Mouse (Mus musculus) cerebellum, adult 18-20 months (tissue): ENCODE measurements around the gene Traf3ip2.

Experiments
- DNase-seq, 2 experiments: peaks; one replicate each; pipeline ENCODE4 v3.0.0; 2021

The Traf3ip2 gene

DNA sequence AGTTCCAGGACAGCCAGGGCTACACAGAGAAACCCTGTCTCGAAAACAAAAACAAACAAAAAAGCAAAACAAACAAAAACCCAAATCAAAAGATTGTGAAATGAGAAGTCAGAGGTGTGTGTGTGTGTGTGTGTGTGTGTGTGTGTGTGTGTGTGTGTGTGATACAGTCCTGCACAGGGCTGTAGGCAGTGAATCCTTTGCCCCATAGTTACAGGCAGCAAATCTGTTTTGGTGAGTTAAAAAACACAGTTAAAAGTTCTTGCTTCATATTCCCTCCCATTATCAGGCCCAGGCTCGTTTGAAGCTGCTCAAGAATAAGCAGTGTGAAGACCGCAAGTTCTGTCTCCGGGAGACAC lies at the start of gene Traf3ip2:
Gene Traf3ip2, plus strand, starts transcription at position 302 of the 356 bp plus-strand sequence.
- no peak for DNase-seq

DNA sequence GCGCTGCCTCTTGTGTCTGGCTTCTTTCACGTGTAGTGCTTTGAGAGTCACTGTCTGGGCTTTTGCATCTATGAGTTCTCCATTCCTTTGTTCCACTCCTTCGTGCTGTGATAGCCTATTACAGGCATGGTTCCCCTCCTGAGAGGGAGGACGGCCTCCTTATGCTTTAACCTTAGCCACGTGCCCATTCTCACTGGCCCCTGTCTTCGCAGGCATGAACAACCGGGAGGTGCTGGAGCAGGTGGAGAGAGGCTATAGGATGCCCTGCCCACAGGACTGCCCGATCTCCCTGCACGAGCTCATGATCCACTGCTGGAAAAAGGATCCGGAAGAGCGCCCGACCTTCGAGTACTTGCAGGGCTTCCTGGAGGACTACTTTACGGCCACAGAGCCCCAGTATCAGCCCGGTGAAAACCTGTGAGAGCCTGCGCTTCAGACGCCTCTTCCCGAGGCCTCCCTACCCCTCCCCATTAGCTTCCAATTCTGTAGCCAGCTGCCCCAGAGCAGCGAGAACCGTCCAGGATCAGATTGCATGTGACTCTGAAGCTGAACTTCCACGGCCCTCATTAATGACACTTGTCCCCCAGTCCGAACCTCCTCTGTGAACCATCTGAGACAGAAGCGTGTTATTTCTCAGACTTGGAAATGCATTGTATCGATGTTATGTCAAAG lies 49.0 kb upstream of the Traf3ip2 start:
- DNase-seq: no peak

DNA sequence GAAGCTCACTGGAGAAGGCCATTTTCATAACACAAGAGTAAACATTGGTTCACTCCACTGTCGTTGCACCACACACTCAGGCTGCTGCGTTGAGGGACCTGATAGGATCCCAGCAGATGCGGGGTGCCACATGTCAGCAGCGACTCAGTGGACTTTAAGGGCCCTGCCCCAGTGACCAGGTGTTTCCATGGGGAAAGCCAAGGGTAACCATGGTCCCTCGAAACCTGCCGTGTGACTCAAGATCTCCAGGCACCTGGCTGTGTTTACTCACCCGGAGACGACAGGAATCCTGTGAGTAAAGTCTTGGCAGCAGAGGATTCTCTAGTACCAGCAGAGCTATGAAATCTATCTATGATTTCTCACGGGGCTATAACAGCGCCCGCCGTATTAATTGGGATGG lies 45.8 kb upstream of the Traf3ip2 start:
- no peak for DNase-seq

DNA sequence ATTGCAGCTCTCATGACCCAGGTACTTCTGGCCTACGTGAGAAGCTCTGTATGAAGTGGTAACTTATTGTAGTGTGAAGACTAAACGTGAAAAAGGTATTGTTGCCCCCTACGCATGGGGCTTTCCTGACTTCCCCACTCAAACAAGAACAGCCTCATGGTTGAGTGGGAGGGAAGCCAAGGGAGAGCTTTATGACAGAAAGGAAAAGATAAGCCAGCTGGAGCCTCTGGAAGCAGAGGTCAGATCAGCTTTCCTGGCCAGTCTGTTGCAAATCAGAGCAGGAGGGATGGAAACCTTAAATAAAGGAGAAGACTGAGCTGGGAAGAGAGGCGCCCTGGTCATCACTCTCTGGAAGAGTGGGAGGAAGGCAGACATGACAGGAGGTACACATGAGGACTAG lies 43.7 kb upstream of the Traf3ip2 start:
- no peak for DNase-seq

DNA sequence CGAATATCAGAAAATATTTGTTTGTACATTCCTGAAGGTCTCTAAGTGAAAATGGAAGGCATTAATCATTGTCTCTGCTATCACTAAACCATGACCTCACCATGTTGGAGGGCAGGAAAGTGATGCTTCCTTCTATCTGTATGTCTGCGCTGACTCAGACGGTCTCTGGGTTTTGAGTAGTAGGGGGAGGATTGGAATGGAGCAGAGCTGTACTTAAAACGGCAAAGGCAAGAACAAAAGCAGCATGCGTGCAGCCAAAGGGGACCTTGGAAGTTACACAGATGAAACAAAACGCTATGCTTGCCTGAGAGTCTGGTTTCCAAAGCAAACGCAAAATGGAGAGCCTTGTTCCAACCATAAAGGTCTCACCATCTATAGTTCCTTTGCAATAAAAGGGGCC lies 41.7 kb upstream of the Traf3ip2 start:
- no peak for DNase-seq

DNA sequence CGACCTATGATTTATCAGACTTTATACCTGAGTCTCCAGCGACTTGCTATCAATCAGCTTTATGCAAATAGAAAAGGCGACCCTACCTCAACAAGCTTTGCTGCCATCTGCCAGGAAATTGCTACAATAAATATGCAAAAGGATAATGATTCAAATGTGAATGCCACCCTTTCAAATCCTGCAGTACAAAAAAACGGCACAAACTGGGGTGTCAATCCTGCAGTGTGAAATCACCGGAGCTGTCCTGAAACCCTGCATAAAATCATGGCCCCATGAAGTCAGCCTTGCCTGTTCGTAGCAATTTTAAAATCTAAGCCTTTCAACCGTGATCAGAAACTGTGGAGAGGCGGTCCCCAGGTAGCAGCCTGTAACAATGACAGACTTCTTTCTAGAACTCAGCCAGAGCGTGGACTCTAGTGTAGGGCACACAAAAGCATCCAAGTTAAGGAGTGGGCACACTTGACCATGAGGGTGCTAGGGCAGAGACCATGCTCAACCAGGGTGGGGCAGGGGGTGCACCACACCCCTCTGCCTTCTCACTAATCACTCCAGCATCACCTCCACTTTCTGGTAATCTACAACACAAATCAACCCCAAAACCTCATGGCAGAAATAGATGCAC lies 40.6 kb upstream of the Traf3ip2 start:
- no peak for DNase-seq

DNA sequence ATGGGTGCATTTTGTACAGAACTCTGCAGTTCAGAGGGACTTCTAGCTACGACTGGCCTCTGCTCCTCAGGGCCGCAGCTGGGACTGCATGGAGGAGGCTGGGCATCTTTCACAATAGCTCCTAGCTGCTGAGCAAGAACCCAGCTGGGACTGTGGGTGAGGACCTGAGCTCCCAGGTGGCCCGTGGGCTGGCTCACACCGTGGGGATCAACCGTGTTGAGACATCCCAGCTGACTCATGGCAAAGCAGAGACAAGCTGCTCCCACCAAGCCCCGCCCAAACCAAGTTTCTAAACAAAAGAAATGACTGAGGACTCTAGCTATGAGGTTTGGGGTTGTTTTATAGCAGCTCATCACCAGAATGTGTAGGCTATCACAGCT lies 40.1 kb upstream of the Traf3ip2 start:
- DNase-seq: no peak

DNA sequence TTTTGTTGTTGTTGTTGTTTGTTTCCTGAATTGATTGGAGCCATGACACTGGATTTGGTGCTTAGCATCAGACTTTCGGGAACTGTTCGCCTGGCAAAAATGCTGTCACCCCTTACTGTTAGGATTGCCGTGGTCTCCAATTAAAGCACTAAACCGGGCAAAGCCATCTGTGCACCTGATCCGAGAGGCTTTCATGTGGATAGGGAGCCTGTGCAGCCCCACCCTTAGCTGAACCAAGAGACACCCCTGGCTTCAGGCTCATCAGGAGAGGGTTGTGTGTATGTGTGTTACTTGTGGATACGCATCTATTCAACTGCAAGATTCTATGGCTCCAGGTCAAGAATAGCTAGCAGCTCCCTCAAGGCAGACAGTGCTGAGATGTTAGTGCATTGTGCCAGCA lies 36.3 kb upstream of the Traf3ip2 start:
- no peak for DNase-seq

DNA sequence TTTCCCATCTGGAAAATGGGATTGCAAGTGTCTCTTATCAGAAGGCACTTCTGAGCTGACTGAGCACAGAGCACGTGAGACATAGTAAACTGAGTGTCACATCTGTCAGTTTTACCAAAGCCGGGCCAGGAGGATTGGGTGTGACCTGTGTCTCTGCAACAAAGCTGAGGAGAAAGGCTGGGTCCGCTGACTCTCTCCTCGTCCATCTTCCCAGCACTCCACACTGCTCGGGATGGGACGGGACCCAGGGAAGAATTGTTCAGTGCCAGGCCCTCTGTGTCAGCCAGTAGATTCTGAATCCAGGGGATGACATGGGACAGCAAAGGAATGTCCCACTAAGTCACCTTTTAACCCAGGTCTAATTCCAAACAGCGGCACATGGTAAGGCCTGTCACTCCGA lies 32.3 kb upstream of the Traf3ip2 start:
- DNase-seq: no peak

DNA sequence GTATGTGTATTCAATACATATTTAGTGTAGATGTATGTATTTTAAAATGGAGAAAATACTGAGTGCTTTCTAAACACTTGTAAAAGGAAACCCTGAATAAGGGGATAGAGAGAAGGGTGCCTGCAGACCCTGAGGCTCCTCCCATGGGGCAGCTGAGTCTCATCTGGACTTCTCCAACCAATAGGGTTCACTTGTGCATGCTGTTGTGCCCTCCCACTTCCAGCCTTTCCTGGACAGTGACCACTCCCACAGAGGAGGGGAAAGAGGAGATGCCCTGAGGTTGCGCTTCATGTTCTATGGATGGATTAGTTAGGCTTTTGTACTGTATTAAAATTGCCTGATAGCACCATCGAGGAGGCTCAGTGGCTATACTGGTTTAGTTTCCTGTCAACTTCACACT lies 30.3 kb upstream of the Traf3ip2 start:
- DNase-seq: no peak

DNA sequence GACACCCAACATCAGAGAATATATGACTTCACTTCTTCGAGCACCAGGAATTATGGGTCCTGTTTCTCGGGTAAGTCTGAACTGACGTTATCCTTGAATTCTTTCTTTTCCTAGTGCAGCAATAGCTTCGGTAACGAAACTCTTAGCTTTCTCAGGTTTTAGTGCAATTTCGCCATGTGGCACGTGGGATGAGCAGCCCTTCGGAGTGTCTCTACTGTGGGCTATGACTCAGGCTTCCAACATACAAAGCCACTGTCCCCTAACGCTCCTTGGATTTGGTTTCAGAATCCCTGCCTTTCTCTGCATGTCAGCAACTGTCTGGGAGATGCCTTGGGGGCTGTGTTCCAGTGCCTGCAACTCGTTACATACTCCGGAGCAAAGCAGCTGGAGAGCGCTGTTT lies 29.0 kb upstream of the Traf3ip2 start:
- DNase-seq: no peak

DNA sequence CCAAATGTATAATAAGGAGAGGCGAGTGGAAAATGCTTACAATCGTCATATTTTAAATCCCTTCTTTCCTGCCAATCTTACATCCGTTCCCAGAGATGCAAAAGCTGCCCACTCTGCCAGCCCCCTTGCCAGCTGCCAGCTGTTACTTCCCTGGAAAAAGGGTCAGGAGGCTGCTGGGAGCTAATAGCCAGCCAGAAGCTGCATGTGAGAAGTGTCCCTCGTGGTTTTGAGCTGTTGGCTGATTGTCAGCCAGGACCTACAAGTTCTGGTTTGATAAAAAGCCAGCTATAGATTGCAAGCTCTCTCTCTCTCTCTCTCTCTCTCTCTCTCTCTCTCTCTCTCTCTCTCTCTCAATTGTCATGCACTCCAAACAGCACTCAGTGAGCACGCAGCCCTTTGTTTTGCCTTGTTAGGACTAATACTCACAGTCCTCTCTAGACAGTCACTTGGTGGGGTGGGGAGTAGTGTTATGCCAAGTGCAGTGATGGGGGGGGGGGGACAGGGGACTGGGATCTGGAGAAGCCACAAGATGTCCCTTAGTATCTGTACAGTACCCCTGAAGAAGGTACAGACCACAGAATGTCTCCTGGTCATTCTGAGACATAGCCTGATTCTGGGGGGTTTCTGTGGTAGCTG lies 25.3 kb upstream of the Traf3ip2 start:
- no peak for DNase-seq

DNA sequence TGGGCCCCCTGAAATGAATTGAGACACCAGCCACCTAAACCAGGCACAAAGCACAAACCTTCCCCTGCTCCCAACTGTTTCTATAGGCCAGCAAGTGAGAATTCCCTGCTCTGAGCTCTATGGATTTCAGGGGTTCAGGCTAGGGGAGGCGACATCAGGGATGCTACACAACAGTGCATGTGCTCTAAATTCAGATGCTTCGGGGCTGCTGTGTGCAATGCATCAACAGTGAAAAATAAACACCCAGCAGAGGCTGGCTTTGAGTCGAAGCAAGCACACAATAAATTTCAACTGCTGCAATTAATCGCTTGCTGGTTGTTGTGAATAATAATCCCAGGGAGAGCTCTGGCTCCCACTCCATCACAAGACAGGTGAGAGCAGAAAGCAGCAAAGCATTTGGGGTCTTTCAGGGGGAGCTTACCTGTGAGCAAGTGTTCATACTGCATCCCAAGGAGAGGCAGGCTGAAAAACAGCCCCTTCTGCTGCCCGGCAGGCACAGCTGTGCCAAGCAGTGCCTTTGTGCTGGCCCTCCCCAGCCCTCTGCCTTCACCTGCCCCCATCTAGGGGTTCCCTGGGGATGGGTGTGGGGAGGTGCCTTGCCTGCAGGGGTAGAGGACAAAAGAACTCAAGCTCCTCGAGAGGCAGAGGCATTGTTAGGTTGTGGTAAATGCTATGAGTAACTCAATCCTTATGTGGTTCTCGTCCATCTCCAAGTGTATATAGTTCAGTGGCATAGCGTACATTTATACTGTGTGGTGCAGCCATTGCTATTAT lies 24.6 kb upstream of the Traf3ip2 start:
- DNase-seq: no peak

DNA sequence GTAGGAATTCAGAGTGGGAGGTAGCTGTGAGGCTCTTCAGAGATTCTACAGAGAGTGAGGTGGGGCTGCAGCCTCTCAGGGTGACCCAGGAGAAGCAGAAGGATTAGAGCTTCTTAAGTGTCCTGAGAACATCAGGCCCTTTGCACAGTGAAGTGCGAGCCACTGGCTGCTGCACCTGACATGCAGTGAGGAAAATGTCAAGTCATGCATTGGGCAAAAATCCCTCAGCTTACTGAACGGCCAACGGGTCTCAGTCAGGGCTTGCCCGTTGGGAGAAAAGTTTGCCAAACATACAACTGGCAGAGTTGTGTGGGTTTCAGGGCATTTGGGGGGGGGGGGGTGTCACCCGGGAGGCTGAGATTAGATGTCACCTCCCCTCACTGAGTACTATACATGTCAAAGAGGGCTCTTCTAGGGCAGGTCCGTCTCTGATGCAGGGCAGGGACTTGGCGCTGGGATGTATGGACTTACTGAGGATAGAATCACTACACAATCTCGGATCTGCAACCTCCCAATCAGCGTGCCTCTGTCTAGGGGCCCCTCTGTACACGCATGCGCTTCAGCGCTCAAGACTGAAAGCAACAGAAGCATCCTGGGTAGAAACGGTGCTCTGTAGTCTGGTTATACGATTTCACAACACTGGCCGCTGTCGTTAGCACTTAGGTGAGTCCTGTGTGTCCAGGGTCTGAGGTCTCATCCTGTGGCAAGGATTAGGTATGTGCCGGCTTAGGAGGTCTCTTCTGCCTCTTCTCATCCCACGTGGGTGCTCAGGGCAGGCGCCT lies 22.8 kb upstream of the Traf3ip2 start:
- DNase-seq: no peak

DNA sequence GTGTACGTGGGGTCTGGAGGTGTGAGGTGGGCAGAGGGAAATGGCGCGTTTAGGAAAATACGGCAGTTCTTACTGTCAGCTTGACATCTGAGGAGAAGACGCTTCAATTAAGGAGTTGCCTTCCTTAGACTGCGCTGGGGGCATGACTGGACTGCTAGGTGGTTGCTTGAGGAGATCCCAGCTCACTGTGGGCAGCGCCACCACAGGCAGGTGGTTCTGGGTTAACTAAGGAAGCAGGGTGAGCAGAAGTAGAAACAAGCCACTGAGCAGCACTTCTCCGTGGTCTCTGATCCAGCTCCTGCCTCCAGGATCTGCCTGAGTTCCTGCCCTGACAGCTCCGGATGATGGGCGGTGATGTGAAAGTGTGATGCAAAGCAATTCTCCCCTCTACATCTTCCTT lies 22.1 kb upstream of the Traf3ip2 start:
- DNase-seq: no peak

DNA sequence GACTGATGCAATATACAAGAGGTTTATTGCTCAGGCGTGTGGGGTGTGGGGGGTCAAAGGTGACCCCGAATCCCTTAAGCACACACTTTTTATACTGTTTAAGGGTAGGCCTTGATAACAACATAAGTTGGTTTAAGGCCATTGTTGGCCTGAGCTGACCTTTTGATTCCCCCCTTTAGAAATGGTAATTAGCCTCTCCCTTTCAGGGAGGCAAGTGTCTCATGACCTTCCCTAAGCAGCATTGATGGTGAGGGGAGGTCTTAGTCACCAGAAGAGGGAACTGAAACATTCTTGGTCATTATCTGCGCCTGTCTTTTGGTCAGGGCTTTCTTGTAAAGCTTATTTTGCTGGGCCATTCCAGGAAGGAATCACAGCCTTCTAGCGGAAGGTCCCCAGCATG lies 20.2 kb upstream of the Traf3ip2 start:
- DNase-seq: no peak

DNA sequence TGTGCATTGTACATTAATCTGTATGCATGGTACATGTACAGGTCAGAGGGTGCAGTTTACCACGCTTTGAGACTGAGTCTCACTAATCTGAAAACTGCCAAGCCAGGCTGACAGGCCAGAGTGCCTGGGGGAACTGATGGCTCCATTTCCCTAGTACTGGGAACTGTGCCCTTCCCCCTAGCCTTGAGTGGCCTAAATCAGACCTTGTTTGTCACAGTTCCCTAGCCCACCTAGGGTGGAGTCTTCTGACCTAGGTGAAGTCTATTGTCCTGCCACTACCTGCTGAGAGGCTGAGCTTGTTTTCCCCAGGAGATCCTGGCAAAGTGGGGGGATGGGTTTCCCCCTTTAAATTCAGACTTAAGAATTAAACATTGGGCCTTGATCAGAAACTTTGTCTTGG lies 18.0 kb upstream of the Traf3ip2 start:
- no peak for DNase-seq

DNA sequence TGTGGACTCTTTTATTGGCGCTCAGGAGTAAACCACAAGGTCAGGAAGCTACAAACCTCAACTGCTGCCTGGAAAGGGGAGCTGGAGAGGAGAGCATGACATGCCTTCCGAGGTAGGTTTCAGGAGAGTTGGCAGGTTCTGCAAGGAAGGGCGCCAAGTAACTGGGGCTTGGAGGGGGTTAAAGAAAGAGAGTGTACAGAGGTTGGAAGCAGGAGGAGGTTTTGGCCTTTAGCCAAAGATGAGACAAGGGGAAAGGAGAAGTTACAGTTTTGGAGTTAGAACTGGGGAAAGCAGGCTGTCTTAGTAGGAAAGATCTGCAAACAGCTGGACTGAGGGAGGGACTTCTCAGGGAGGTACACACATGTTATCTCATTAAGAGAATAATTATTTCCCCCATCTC lies 16.9 kb upstream of the Traf3ip2 start:
- DNase-seq: no peak

DNA sequence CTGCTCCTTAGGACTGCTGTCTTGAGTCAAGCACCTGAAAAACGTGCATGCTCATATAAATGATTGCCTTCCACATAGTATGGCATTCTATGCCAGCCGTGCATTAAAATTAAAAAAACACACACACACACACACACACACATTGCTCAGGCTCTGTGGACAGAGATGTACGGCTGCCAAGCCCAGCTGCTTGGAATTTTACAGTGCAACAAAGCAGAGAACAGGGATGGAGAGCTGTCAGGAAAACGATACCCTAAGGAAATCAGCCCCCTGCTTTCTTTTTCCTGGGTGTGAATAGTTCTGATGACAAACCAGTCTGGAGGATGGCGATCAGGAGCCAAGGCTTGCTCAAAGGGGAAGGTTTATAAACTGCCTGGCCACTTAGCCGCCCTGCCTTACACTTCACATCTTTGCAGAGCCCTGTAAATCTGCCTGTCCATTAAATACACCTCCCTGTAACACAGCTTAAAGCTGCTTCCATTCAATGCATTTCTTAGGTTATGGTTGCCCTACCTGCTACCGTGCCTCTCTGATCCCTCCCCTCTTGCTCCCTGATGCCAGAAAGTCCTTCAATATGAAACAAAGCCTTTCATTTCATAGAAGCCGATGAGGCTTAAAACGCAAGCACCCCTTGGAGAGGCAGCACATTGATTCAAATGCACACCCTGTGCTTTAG lies 15.5 kb upstream of the Traf3ip2 start:
- DNase-seq: no peak

DNA sequence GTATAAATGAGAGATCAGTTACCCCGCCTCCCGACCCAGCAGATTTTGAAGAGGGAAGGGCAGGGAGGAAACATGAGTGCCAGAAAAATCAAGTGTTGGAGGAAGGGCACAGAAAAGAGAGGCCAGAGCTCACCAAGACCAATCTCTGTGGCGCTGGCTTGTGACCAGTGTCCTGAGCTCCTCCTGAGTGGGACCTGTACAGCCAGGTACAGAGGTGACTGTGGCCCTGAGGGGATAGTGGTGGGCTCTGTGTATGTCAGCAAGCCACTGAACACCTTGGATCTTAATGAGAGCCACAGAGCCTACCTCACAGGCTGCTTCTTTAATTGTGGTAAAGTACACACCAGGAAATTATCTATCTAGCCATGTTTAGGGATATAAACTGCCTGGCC lies 14.9 kb upstream of the Traf3ip2 start:
- DNase-seq: no peak

DNA sequence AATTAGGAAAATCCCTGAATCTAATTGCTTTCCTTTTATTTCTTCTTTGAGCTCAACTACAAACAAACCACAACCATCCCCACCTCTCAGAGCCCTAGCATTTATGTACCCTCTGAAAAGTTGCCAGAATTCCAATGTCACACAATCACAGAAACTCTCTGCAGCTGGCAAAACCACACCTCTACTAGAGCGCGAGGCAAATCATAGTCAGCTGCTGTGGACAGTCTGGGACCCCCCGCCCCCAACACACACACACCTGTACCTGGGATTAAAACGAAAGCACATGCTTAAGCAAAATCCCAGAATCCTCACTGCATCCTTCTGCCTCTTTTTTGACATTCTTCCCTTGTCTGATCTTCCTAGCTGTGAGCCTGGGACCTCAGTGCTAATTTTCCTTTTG lies 13.1 kb upstream of the Traf3ip2 start:
- no peak for DNase-seq

DNA sequence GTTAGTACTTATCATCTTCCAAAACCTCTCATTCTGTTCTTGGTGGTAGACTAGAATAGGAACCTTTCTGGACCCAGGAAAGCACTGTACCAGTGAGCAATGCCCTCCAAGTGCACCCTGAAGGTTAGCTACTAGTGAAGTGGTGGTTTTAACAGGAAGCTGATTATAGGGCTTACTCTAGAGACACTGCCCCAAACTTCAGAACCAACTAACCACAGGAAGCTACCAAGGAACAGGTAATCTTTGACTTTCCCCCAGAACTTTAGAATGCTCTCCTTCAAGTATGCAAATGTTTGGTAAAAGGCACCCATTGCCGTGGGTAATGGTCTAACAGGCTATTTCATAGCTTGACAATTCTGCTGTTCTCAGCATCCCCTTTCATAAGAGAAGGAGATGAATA lies 12.6 kb upstream of the Traf3ip2 start:
- DNase-seq: no peak

DNA sequence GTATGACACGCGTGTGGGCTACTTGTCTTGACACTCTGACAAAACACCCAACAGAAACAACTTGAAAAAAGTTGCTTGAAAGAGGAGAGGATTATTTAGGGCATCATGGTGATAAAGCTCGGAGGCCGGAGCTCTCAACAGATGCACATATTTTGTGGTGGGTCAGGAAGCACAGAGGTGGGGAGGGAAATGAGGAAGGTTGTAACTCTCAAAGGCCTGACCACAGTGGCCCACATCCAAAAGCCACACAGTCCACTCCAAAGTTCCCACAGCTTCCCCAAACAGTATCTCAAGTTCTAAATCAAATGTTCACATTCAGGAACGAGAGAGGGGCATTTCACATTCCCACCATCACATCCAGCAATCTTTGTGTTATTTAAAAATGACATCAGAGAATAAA lies 11.7 kb upstream of the Traf3ip2 start:
- DNase-seq: no peak
